Mouse (Mus musculus): ENCODE data around the gene Myo7a. TPM values are rescaled to one million over a fixed set of nuclear protein-coding genes. Genes with fewer than 3 reads are reported as not detected.

The Myo7a gene
- polyA plus RNA-seq, 1 experiment, result 51.7 TPM

- H3K27ac ChIP-seq (ENCODE audit: insufficient read depth, low read depth, low read length), result no peak overlapping the region
- TF ChIP-seq POLR2A (IDR thresholded peaks at IDR 0.05; ENCODE audit: low read depth, low read length) (no peak), CTCF (IDR thresholded peaks at IDR 0.05; ENCODE audit: extremely low read depth, insufficient read length, insufficient replicate concordance, low read depth, low read length) (peak; percentile 74; the same call in 1 of the 2 replicates)
- H3K27me3 ChIP-seq (ENCODE audit: control insufficient read depth, insufficient read depth, low read length), result no peaks in the 10 kb centered on the region
- H3K4me3 ChIP-seq (ENCODE audit: low read depth, low read length), result no peak overlapping the region
- no peaks in the 10 kb centered on the region for H3K4me1 ChIP-seq (ENCODE audit: control insufficient read depth, insufficient read depth, insufficient read length, low read length)
- WGBS, result 23% methylated on average over 8 of the region's 8 CpGs
- H3K36me3 ChIP-seq (ENCODE audit: control insufficient read depth, insufficient read depth, low read length), result peaks cover 15% of the 10 kb centered on the region; the same call in 1 of the 2 replicates
Observed at GRCm38 (mm10) chr7:98051980-98052379, 67.3 kb downstream of the Myo7a start.

GRCm38 (mm10) chr7:98048101-98048824, 71.1 kb downstream of the Myo7a start:
- H3K4me1 ChIP-seq (ENCODE audit: control insufficient read depth, insufficient read depth, insufficient read length, low read length), result no peaks in the 10 kb centered on the region
- 58% methylated on average over 9 of the region's 9 CpGs for WGBS
- H3K4me3 ChIP-seq (ENCODE audit: low read depth, low read length), result no peak overlapping the region
- H3K27me3 ChIP-seq (ENCODE audit: control insufficient read depth, insufficient read depth, low read length), result no peaks in the 10 kb centered on the region
- TF ChIP-seq POLR2A (IDR thresholded peaks at IDR 0.05; ENCODE audit: low read depth, low read length) (no peak), CTCF (IDR thresholded peaks at IDR 0.05; ENCODE audit: extremely low read depth, insufficient read length, insufficient replicate concordance, low read depth, low read length) (no peak)
- peaks cover 11% of the 10 kb centered on the region; the same call in 1 of the 2 replicates for H3K36me3 ChIP-seq (ENCODE audit: control insufficient read depth, insufficient read depth, low read length)
- H3K27ac ChIP-seq (ENCODE audit: insufficient read depth, low read depth, low read length), result no peak overlapping the region

- H3K4me3 ChIP-seq (ENCODE audit: low read depth, low read length), result no peak overlapping the region
- H3K27me3 ChIP-seq (ENCODE audit: control insufficient read depth, insufficient read depth, low read length), result no peaks in the 10 kb centered on the region
- no peaks in the 10 kb centered on the region for H3K36me3 ChIP-seq (ENCODE audit: control insufficient read depth, insufficient read depth, low read length)
- H3K4me1 ChIP-seq (ENCODE audit: control insufficient read depth, insufficient read depth, insufficient read length, low read length), result no peaks in the 10 kb centered on the region
- no peak overlapping the region for H3K27ac ChIP-seq (ENCODE audit: insufficient read depth, low read depth, low read length)
- 45% methylated on average over 7 of the region's 7 CpGs for WGBS
- no peak for TF ChIP-seq POLR2A (IDR thresholded peaks at IDR 0.05; ENCODE audit: low read depth, low read length)
- no peak for TF ChIP-seq CTCF (IDR thresholded peaks at IDR 0.05; ENCODE audit: extremely low read depth, insufficient read length, insufficient replicate concordance, low read depth, low read length)
Observed at GRCm38 (mm10) chr7:98002617-98003016, 116.7 kb downstream of the Myo7a start.

Other genes with a start within 250 kb of the Myo7a start
- gene Gdpd4, start 199.6 kb downstream of the Myo7a start, polyA plus RNA-seq (2012; rRNA removed), result not detected in 2 replicates
- 0.65 and 1.4 TPM in 2 replicates for gene Omp, start 26.0 kb upstream of the Myo7a start, polyA plus RNA-seq (2012; rRNA removed)
- gene Capn5, start 58.8 kb upstream of the Myo7a start, polyA plus RNA-seq (2012; rRNA removed), result 15.6 and 17.2 TPM in 2 replicates
- 1.4 and 5.1 TPM in 2 replicates for gene B3gnt6, start 80.0 kb upstream of the Myo7a start, polyA plus RNA-seq (2012; rRNA removed)
- 1.4 and 4.2 TPM in 2 replicates for gene Acer3, start 201.7 kb upstream of the Myo7a start, polyA plus RNA-seq (2012; rRNA removed)
- gene Tsku, start 241.8 kb upstream of the Myo7a start, polyA plus RNA-seq (2012; rRNA removed), result 34.0 and 55.0 TPM in 2 replicates